Mouse (Mus musculus) fat pad, adult 2 months (tissue): ENCODE data around the gene Cd68.

Experiments
- DNase-seq: peaks from one replicate; pipeline ENCODE4 v3.0.0-alpha.2; 2011; ENCODE audit warnings: low read depth, low spot score; ENCODE audit errors: extremely low read depth

Cd68 gene

GRCm38 (mm10) chr11:69695361-69696181 lies 29.6 kb upstream of the Cd68 start, which contains the start of the genes Tnfsf12 and Tnfsfm13:
Tnfsf12 (minus strand) TSS chr11:69695849.
Tnfsfm13 (minus strand) TSS chr11:69696098.
- no peak for DNase-seq

GRCm38 (mm10) chr11:69695046-69695360 lies 29.1 kb upstream of the Cd68 start:
- DNase-seq = no peak

- no peak for DNase-seq
Observed at GRCm38 (mm10) chr11:69693421-69693965, 27.5 kb upstream of the Cd68 start.

- DNase-seq = no peak
Observed at GRCm38 (mm10) chr11:69692863-69693262, 26.9 kb upstream of the Cd68 start.

GRCm38 (mm10) chr11:69692196-69692811 lies 26.4 kb upstream of the Cd68 start:
- DNase-seq = no peak

- no peak for DNase-seq
Observed at GRCm38 (mm10) chr11:69689891-69690290, 23.9 kb upstream of the Cd68 start.

GRCm38 (mm10) chr11:69687061-69687460 lies 21.1 kb upstream of the Cd68 start:
- DNase-seq = no peak

GRCm38 (mm10) chr11:69686377-69686776 lies 20.4 kb upstream of the Cd68 start:
- no peak for DNase-seq

- no peak for DNase-seq
Observed at GRCm38 (mm10) chr11:69685526-69686148, 19.7 kb upstream of the Cd68 start, which contains the start of gene Tnfsf13. Tnfsf13 (minus strand) TSS chr11:69685784.

GRCm38 (mm10) chr11:69684936-69685335 lies 19.0 kb upstream of the Cd68 start:
- no peak for DNase-seq

- no peak for DNase-seq
Observed at GRCm38 (mm10) chr11:69684128-69684745, 18.3 kb upstream of the Cd68 start.

GRCm38 (mm10) chr11:69683576-69683975 lies 17.6 kb upstream of the Cd68 start:
- DNase-seq = no peak

- DNase-seq = no peak
Observed at GRCm38 (mm10) chr11:69682840-69683533, 17.0 kb upstream of the Cd68 start.

GRCm38 (mm10) chr11:69682209-69682839 lies 16.4 kb upstream of the Cd68 start:
- no peak for DNase-seq

GRCm38 (mm10) chr11:69681314-69682208 lies 15.6 kb upstream of the Cd68 start, which contains the start of gene Senp3:
Senp3 (minus strand) TSS chr11:69682084.
- DNase-seq = no peak

- DNase-seq = no peak
Observed at GRCm38 (mm10) chr11:69680136-69680855, 14.3 kb upstream of the Cd68 start.

GRCm38 (mm10) chr11:69679144-69679543 lies 13.2 kb upstream of the Cd68 start:
- DNase-seq = no peak

GRCm38 (mm10) chr11:69672211-69672706 lies 6.3 kb upstream of the Cd68 start, which contains the start of gene Eif4a1:
Eif4a1 (minus strand) TSS chr11:69672423.
- DNase-seq = peak; percentile 99
